Mouse (Mus musculus): ENCODE results near the gene Taar9. TPM values are rescaled to one million over a fixed set of nuclear protein-coding genes. Genes with fewer than 3 reads are reported as not detected.

Taar9 gene
- polyA plus RNA-seq, 1 experiment from 2014 or later = not detected

DNA sequence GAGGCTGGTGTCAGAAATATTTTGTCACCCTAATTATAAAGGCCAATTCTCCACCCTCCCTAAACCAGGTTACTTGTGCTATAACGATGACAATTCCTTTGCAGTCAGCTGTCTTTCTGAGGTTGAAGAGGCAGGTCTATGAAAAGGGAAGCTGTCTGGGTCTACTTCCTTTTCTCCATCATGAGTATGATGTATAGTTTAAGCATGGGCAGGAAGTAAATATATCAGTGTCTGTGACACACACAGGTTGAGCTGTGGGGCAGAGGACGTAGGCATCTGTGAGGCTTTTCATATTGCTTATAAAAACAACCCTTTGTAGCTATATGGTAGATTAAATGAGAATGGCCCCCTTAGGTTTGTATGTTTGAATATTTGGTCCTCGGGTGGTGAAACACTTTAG is 50.3 kb downstream of the Taar9 start:
- H3K27me3 ChIP-seq (ENCODE audit: insufficient read depth, low read length) = no peaks in the 10 kb centered on the region
- H3K4me3 ChIP-seq (ENCODE audit: low read depth, low read length) = no peak overlapping the region
- H3K36me3 ChIP-seq (ENCODE audit: insufficient read depth) = no peaks in the 10 kb centered on the region
- 79% methylated on average over 3 of the region's 3 CpGs for WGBS
- DNase-seq (no peak), ATAC-seq (ENCODE audit: insufficient read depth) (no peak)
- H3K27ac ChIP-seq (ENCODE audit: low read depth) = no peak overlapping the region
- no peak overlapping the region for H3K4me2 ChIP-seq
- H3K9ac ChIP-seq = no peak overlapping the region
- no peak for TF ChIP-seq CTCF (IDR thresholded peaks at IDR 0.05; ENCODE audit: low read depth)
- no peaks in the 10 kb centered on the region for H3K9me3 ChIP-seq (ENCODE audit: low read depth, low read length)
- no peaks in the 10 kb centered on the region for H3K4me1 ChIP-seq (ENCODE audit: insufficient read depth)

Other genes starting within 250 kb of the Taar9 start
- 1.7 and 1.8 TPM in 2 replicates for gene Vnn1, start 214.8 kb downstream of the Taar9 start, polyA plus RNA-seq (2014; fragmentation: Nextera tagmentation; extraction: Ambion mirVana)
- not detected in 2 replicates for gene Taar1, start 189.2 kb downstream of the Taar9 start, polyA plus RNA-seq (2014; fragmentation: Nextera tagmentation; extraction: Ambion mirVana)
- not detected in 2 replicates for gene Taar2, start 171.0 kb downstream of the Taar9 start, polyA plus RNA-seq (2014; fragmentation: Nextera tagmentation; extraction: Ambion mirVana)
- gene Taar3, start 160.0 kb downstream of the Taar9 start, polyA plus RNA-seq (2014; fragmentation: Nextera tagmentation; extraction: Ambion mirVana) = not detected in 2 replicates
- gene Taar4, start 149.0 kb downstream of the Taar9 start, polyA plus RNA-seq (2014; fragmentation: Nextera tagmentation; extraction: Ambion mirVana) = not detected in 2 replicates
- gene Taar5, start 138.8 kb downstream of the Taar9 start, polyA plus RNA-seq (2014; fragmentation: Nextera tagmentation; extraction: Ambion mirVana) = not detected in 2 replicates
- gene Taar6, start 123.9 kb downstream of the Taar9 start, polyA plus RNA-seq (2014; fragmentation: Nextera tagmentation; extraction: Ambion mirVana) = not detected in 2 replicates
- gene Taar7a, start 116.1 kb downstream of the Taar9 start, polyA plus RNA-seq (2014; fragmentation: Nextera tagmentation; extraction: Ambion mirVana) = not detected in 2 replicates
- not detected in 2 replicates for gene Taar7b, start 109.6 kb downstream of the Taar9 start, polyA plus RNA-seq (2014; fragmentation: Nextera tagmentation; extraction: Ambion mirVana)
- not detected in 2 replicates for gene Taar7d, start 82.3 kb downstream of the Taar9 start, polyA plus RNA-seq (2014; fragmentation: Nextera tagmentation; extraction: Ambion mirVana)
- not detected in 2 replicates for gene Taar7e, start 71.9 kb downstream of the Taar9 start, polyA plus RNA-seq (2014; fragmentation: Nextera tagmentation; extraction: Ambion mirVana)
- gene Taar7f, start 60.0 kb downstream of the Taar9 start, polyA plus RNA-seq (2014; fragmentation: Nextera tagmentation; extraction: Ambion mirVana) = not detected in 2 replicates
- gene Taar8a, start 33.0 kb downstream of the Taar9 start, polyA plus RNA-seq (2014; fragmentation: Nextera tagmentation; extraction: Ambion mirVana) = not detected in 2 replicates
- not detected in 2 replicates for gene Taar8b, start 17.2 kb downstream of the Taar9 start, polyA plus RNA-seq (2014; fragmentation: Nextera tagmentation; extraction: Ambion mirVana)
- not detected in 2 replicates for gene Taar8c, start 7.6 kb downstream of the Taar9 start, polyA plus RNA-seq (2014; fragmentation: Nextera tagmentation; extraction: Ambion mirVana)
- gene Stx7, start 39.8 kb upstream of the Taar9 start, polyA plus RNA-seq (2014; fragmentation: Nextera tagmentation; extraction: Ambion mirVana) = 76.1 and 77.8 TPM in 2 replicates
- gene Moxd1, start 114.0 kb upstream of the Taar9 start, polyA plus RNA-seq (2014; fragmentation: Nextera tagmentation; extraction: Ambion mirVana) = 4.9 and 5.1 TPM in 2 replicates

Data from lung, embryonic 14.5 days (tissue).